ENCODE assay signal across 25 mouse cellular contexts in genomic region chr5:143972628-143973027, GRCm38 (mm10). TPM values are rescaled to one million over a fixed set of nuclear protein-coding genes. Genes with fewer than 3 reads are reported as not detected.
"Had no signal": no experiment of that assay in that cellular context is flagged by ENCODE, and none has a peak within 500 bp of the region (broad histone marks: within the 10 kb centered on the region; RNA-seq: fewer than 3 reads in every experiment).

No protein-coding gene starts in this region.

- H3K27ac ChIP-seq: lung, embryonic 15.5 days; macrophage; midbrain, embryonic 10.5 days; midbrain, embryonic 12.5 days; neural tube, embryonic 13.5 days; neural tube, embryonic 15.5 days had no signal

- H3K9me3 ChIP-seq: lung, embryonic 15.5 days; megakaryocyte, embryonic 14.5 days; midbrain, embryonic 10.5 days; midbrain, embryonic 12.5 days; neural tube, embryonic 13.5 days; neural tube, embryonic 15.5 days had no signal

- H3K36me3 ChIP-seq: lung, embryonic 15.5 days; midbrain, embryonic 10.5 days; midbrain, embryonic 12.5 days; neural tube, embryonic 13.5 days; neural tube, embryonic 15.5 days had no signal

- ATAC-seq: lung, postnatal 0 days; midbrain, embryonic 16.5 days had no signal

- H3K9ac ChIP-seq: lung, embryonic 15.5 days; midbrain, embryonic 12.5 days; neural tube, embryonic 13.5 days; neural tube, embryonic 15.5 days had no signal

- DNase-seq: lung, adult 2 months; lung, postnatal 14 days; lung, postnatal 36 days; midbrain, embryonic 14.5 days; retina, postnatal 1 day; right cerebral cortex, adult 18-20 months; right cerebral cortex, postnatal 25 days; right cerebral cortex, postnatal 4 days; spleen, adult 18-20 months; thymus, adult 18-20 months; thymus, postnatal 14 days; thymus, postnatal 36 days had no signal

- H3K4me2 ChIP-seq: lung, embryonic 15.5 days; midbrain, embryonic 12.5 days; neural tube, embryonic 13.5 days; neural tube, embryonic 15.5 days had no signal

- H3K4me3 ChIP-seq: lung, embryonic 15.5 days; megakaryocyte, embryonic 14.5 days; midbrain, embryonic 10.5 days; midbrain, embryonic 12.5 days; myocyte; neural tube, embryonic 13.5 days; neural tube, embryonic 15.5 days had no signal

- H3K4me1 ChIP-seq: lung, embryonic 15.5 days; midbrain, embryonic 10.5 days; midbrain, embryonic 12.5 days; neural tube, embryonic 13.5 days; neural tube, embryonic 15.5 days had no signal

- H3K27me3 ChIP-seq: lung, embryonic 15.5 days; midbrain, embryonic 12.5 days; neural tube, embryonic 13.5 days; neural tube, embryonic 15.5 days had no signal

RNA-seq across cellular contexts. Expression of gene Rsph10b, which starts 39.8 kb away (rescaled TPM):
- polyA plus RNA-seq: macrophage, myocyte had no signal

RNA-seq across cellular contexts. Expression of gene Gm42421, which starts 44.7 kb away (rescaled TPM):
- polyA plus RNA-seq: lung, adult 2 months; lung, postnatal 0 days; small intestine, adult 2 months had no signal

RNA-seq across cellular contexts. Expression of gene Ocm, which starts 53.8 kb away (rescaled TPM):
- total RNA-seq: megakaryocyte progenitor cell, adult 5-6 weeks had no signal
- polyA plus RNA-seq: lung, adult 2 months; lung, embryonic 15.5 days; macrophage; midbrain, embryonic 10.5 days; midbrain, embryonic 12.5 days; midbrain, embryonic 14.5 days; midbrain, embryonic 16.5 days; myocyte; neural tube, embryonic 11.5 days; neural tube, embryonic 13.5 days; neural tube, embryonic 15.5 days had no signal
